Mouse (Mus musculus): ENCODE data around the gene Ift57. TPM values are rescaled to one million over a fixed set of nuclear protein-coding genes. Genes with fewer than 3 reads are reported as not detected.

Gene Ift57
- 1 to 10 TPM; 5.1 to 7.5 TPM for total RNA-seq (2023)

GRCm38 (mm10) chr16:49698620-49699525, at the start of gene Ift57:
Gene Ift57 (plus strand): TSS chr16:49699233.

GRCm38 (mm10) chr16:49799597-49800561, 100.8 kb downstream of the Ift57 start, which contains the start of gene Cd47:
Gene Cd47 (plus strand): TSS chr16:49800533.

Other genes starting within 250 kb of the Ift57 start
- 100 to 1,000 TPM; 268 to 276 TPM for gene Cd47, start 101.3 kb downstream of the Ift57 start, total RNA-seq (2023)

All from T-cell, adult 66 days (primary cell).